Mouse (Mus musculus) ES-Bruce4 (cell line): ENCODE measurements around the gene Cbfa2t3.

ENCODE experiments used
- CTCF ChIP-seq: IDR thresholded peaks from one replicate; pipeline ENCODE4 v1.8.1; 2011; ENCODE audit warnings: low read depth, low read length
- POLR2A ChIP-seq: IDR thresholded peaks from one replicate; pipeline ENCODE4 v1.8.1; 2011; ENCODE audit warnings: low read length; ENCODE audit not compliant: insufficient read depth

- no peak for TF ChIP-seq POLR2A
- no peak for TF ChIP-seq CTCF
These were observed 113.9 kb downstream of the Cbfa2t3 start for GRCm38 (mm10) chr8:122584981-122585380.
